Mouse (Mus musculus): ENCODE data around the gene Rabggtb. TPM values are rescaled to one million over a fixed set of nuclear protein-coding genes. Genes with fewer than 3 reads are reported as not detected.

The Rabggtb gene
- polyA plus RNA-seq (2016; fragmentation: Nextera tagmentation; extraction: Ambion mirVana) = 40.5 and 45.1 TPM in 2 replicates

- WGBS = under 1% methylated on average over 65 of the region's 65 CpGs
- H3K4me2 ChIP-seq (replicated peaks) = peak within 1 kb of the TSS; percentile 83
- peak within 1 kb of the TSS; percentile 84 for H3K4me3 ChIP-seq
Measured at GRCm38 (mm10) chr3:153912546-153913509, at the start of gene Rabggtb. Rabggtb (minus strand) TSS chr3:153913009.

GRCm38 (mm10) chr3:153961632-153962389 is 49.0 kb upstream of the Rabggtb start:
- 71% methylated on average over 6 of the region's 6 CpGs for WGBS
- no peak for ATAC-seq (ENCODE audit: insufficient number of reproducible peaks, insufficient read depth, low FRiP score, low TSS enrichment)

More at GRCm38 (mm10) chr3:153912546-153913509, at the start of gene Rabggtb:
- peak; percentile 98 for ATAC-seq (ENCODE audit: insufficient number of reproducible peaks, insufficient read depth, low FRiP score, low TSS enrichment)
- peaks cover 36% of the 10 kb centered on the region for H3K36me3 ChIP-seq
- H3K27me3 ChIP-seq = no peaks in the 10 kb centered on the region
- peaks cover 25% of the 10 kb centered on the region for H3K4me1 ChIP-seq
- H3K27ac ChIP-seq = peak within 1 kb of the TSS; percentile 87
- no peaks in the 10 kb centered on the region for H3K9me3 ChIP-seq
- peak within 1 kb of the TSS; percentile 95 for H3K9ac ChIP-seq

GRCm38 (mm10) chr3:153960884-153961283 is 48.1 kb upstream of the Rabggtb start:
- Histone ChIP-seq H3K9me3 (no peaks in the 10 kb centered on the region), H3K27ac (no peak overlapping the region), H3K4me2 (replicated peaks) (no peak overlapping the region), H3K27me3 (no peaks in the 10 kb centered on the region), H3K9ac (no peak overlapping the region), H3K4me1 (no peaks in the 10 kb centered on the region), H3K4me3 (no peak overlapping the region), H3K36me3 (no peaks in the 10 kb centered on the region)
- 80% methylated on average over 2 of the region's 2 CpGs for WGBS
- 0 out of 2 replicates have a peak, but pooled peaks have one; percentile 24 for ATAC-seq (ENCODE audit: insufficient number of reproducible peaks, insufficient read depth, low FRiP score, low TSS enrichment)

More at GRCm38 (mm10) chr3:153961632-153962389, 49.0 kb upstream of the Rabggtb start:
- Histone ChIP-seq H3K4me2 (replicated peaks) (no peak overlapping the region), H3K4me3 (no peak overlapping the region), H3K4me1 (no peaks in the 10 kb centered on the region), H3K36me3 (no peaks in the 10 kb centered on the region), H3K9me3 (no peaks in the 10 kb centered on the region), H3K9ac (no peak overlapping the region), H3K27ac (no peak overlapping the region), H3K27me3 (no peaks in the 10 kb centered on the region)

- H3K4me2 ChIP-seq (replicated peaks) = no peak overlapping the region
- H3K4me3 ChIP-seq = no peak overlapping the region
- H3K9me3 ChIP-seq = no peaks in the 10 kb centered on the region
- no peaks in the 10 kb centered on the region for H3K36me3 ChIP-seq
- no peaks in the 10 kb centered on the region for H3K4me1 ChIP-seq
- no peak for ATAC-seq (ENCODE audit: insufficient number of reproducible peaks, insufficient read depth, low FRiP score, low TSS enrichment)
- H3K27me3 ChIP-seq = no peaks in the 10 kb centered on the region
- no peak overlapping the region for H3K9ac ChIP-seq
- H3K27ac ChIP-seq = no peak overlapping the region
- 83% methylated on average over 9 of the region's 9 CpGs for WGBS
Measured at GRCm38 (mm10) chr3:153959731-153960207, 47.0 kb upstream of the Rabggtb start.

GRCm38 (mm10) chr3:153959035-153959730 is 46.4 kb upstream of the Rabggtb start:
- Histone ChIP-seq H3K4me2 (replicated peaks) (no peak overlapping the region), H3K27ac (no peak overlapping the region), H3K4me1 (no peaks in the 10 kb centered on the region), H3K36me3 (no peaks in the 10 kb centered on the region), H3K4me3 (no peak overlapping the region), H3K9me3 (no peaks in the 10 kb centered on the region), H3K27me3 (no peaks in the 10 kb centered on the region), H3K9ac (no peak overlapping the region)
- WGBS = 90% methylated on average over 1 of the region's 1 CpGs
- ATAC-seq (ENCODE audit: insufficient number of reproducible peaks, insufficient read depth, low FRiP score, low TSS enrichment) = no peak; the same call in 1 of the 2 replicates

- no peak overlapping the region for H3K4me3 ChIP-seq
- WGBS = 82% methylated on average over 5 of the region's 5 CpGs
Measured at GRCm38 (mm10) chr3:153957916-153958315, 45.1 kb upstream of the Rabggtb start.

GRCm38 (mm10) chr3:153948176-153948575 is 35.4 kb upstream of the Rabggtb start:
- Histone ChIP-seq H3K9ac (no peak overlapping the region), H3K4me3 (no peak overlapping the region), H3K9me3 (no peaks in the 10 kb centered on the region), H3K4me1 (no peaks in the 10 kb centered on the region), H3K27me3 (no peaks in the 10 kb centered on the region), H3K36me3 (no peaks in the 10 kb centered on the region), H3K27ac (no peak overlapping the region), H3K4me2 (replicated peaks) (no peak overlapping the region)
- 70% methylated on average over 2 of the region's 2 CpGs for WGBS
- ATAC-seq (ENCODE audit: insufficient number of reproducible peaks, insufficient read depth, low FRiP score, low TSS enrichment) = no peak

More at GRCm38 (mm10) chr3:153957916-153958315, 45.1 kb upstream of the Rabggtb start:
- H3K4me1 ChIP-seq = no peaks in the 10 kb centered on the region
- H3K9ac ChIP-seq = no peak overlapping the region
- no peak overlapping the region for H3K4me2 ChIP-seq (replicated peaks)
- H3K27me3 ChIP-seq = no peaks in the 10 kb centered on the region
- ATAC-seq (ENCODE audit: insufficient number of reproducible peaks, insufficient read depth, low FRiP score, low TSS enrichment) = no peak
- no peaks in the 10 kb centered on the region for H3K36me3 ChIP-seq
- H3K27ac ChIP-seq = no peak overlapping the region
- no peaks in the 10 kb centered on the region for H3K9me3 ChIP-seq

GRCm38 (mm10) chr3:153947271-153947670 is 34.5 kb upstream of the Rabggtb start:
- Histone ChIP-seq H3K4me2 (replicated peaks) (no peak overlapping the region), H3K9me3 (no peaks in the 10 kb centered on the region), H3K27ac (no peak overlapping the region), H3K36me3 (no peaks in the 10 kb centered on the region), H3K4me3 (no peak overlapping the region), H3K4me1 (peaks cover 8% of the 10 kb centered on the region; the same call in 1 of the 2 replicates), H3K27me3 (no peaks in the 10 kb centered on the region), H3K9ac (no peak overlapping the region)
- 72% methylated on average over 4 of the region's 4 CpGs for WGBS
- ATAC-seq (ENCODE audit: insufficient number of reproducible peaks, insufficient read depth, low FRiP score, low TSS enrichment) = no peak

- peak within 1 kb of the TSS; percentile 86 for H3K27ac ChIP-seq
- H3K9ac ChIP-seq = peak within 1 kb of the TSS; percentile 66
- no peaks in the 10 kb centered on the region for H3K9me3 ChIP-seq
- H3K4me1 ChIP-seq = peaks cover 8% of the 10 kb centered on the region; the same call in 1 of the 2 replicates
- peak within 1 kb of the TSS; percentile 77 for H3K4me3 ChIP-seq
- WGBS = under 1% methylated on average over 41 of the region's 41 CpGs
- H3K36me3 ChIP-seq = peaks cover 14% of the 10 kb centered on the region; the same call in 1 of the 2 replicates
- ATAC-seq (ENCODE audit: insufficient number of reproducible peaks, insufficient read depth, low FRiP score, low TSS enrichment) = peak; percentile 97
- no peaks in the 10 kb centered on the region for H3K27me3 ChIP-seq
- peak within 1 kb of the TSS; percentile 56 for H3K4me2 ChIP-seq (replicated peaks)
Measured at GRCm38 (mm10) chr3:153944335-153944990, 31.7 kb upstream of the Rabggtb start, which contains the start of gene Acadm. Acadm (minus strand) TSS chr3:153944632.

GRCm38 (mm10) chr3:153943901-153944334 is 31.1 kb upstream of the Rabggtb start:
- Histone ChIP-seq H3K27me3 (no peaks in the 10 kb centered on the region), H3K36me3 (peaks cover 14% of the 10 kb centered on the region; the same call in 1 of the 2 replicates), H3K4me3 (peak overlapping the region; percentile 77), H3K9me3 (no peaks in the 10 kb centered on the region), H3K4me2 (replicated peaks) (peak overlapping the region; percentile 56), H3K9ac (peak overlapping the region; percentile 66), H3K4me1 (peaks cover 8% of the 10 kb centered on the region; the same call in 1 of the 2 replicates), H3K27ac (peak overlapping the region; percentile 86)
- peak; percentile 50 for ATAC-seq (ENCODE audit: insufficient number of reproducible peaks, insufficient read depth, low FRiP score, low TSS enrichment)
- WGBS = under 1% methylated on average over 19 of the region's 19 CpGs
